Mouse (Mus musculus) CD4-positive, CD25-positive, alpha-beta regulatory T cell, adult 2 months (primary cell): ENCODE measurements at regions not wholly inside any gene's neighbourhood (a gene's known extent, or its start where the extent isn't known, plus 50 kb on each side); places are given as distances from the start of the nearest gene placed in this dataset.

Experiments used
- DNase-seq: peaks from one replicate; pipeline ENCODE4 v3.0.0-alpha.2; 2012; ENCODE audit warnings: low read depth, low spot score

GRCm38 (mm10) chr7:137879296-137879695 is 441.9 kb downstream of the Glrx3 start:
- DNase-seq, result no peak

- no peak for DNase-seq
Measured at GRCm38 (mm10) chr7:137882876-137883275, 445.5 kb downstream of the Glrx3 start.

GRCm38 (mm10) chr7:137883701-137884100 is 446.3 kb downstream of the Glrx3 start:
- DNase-seq, result no peak

- DNase-seq, result no peak
Measured at GRCm38 (mm10) chr7:137885146-137885545, 447.7 kb downstream of the Glrx3 start.

- DNase-seq, result no peak
Measured at GRCm38 (mm10) chr7:137888731-137889130, 451.3 kb downstream of the Glrx3 start.

GRCm38 (mm10) chr7:137906424-137907060 is 469.1 kb downstream of the Glrx3 start:
- no peak for DNase-seq

- DNase-seq, result no peak
Measured at GRCm38 (mm10) chr7:137909456-137909855, 472.0 kb downstream of the Glrx3 start.

GRCm38 (mm10) chr7:137913551-137914105 is 476.2 kb downstream of the Glrx3 start:
- DNase-seq, result no peak

- DNase-seq, result no peak
Measured at GRCm38 (mm10) chr7:137914506-137914905, 477.1 kb downstream of the Glrx3 start.

- no peak for DNase-seq
Measured at GRCm38 (mm10) chr7:137916351-137916750, 478.9 kb downstream of the Glrx3 start.

- DNase-seq, result no peak
Measured at GRCm38 (mm10) chr7:137924464-137925167, 472.9 kb downstream of the Tcerg1l start.

GRCm38 (mm10) chr7:137925656-137926055 is 471.9 kb downstream of the Tcerg1l start:
- no peak for DNase-seq

- DNase-seq, result no peak
Measured at GRCm38 (mm10) chr7:137927371-137927770, 470.2 kb downstream of the Tcerg1l start.

- no peak for DNase-seq
Measured at GRCm38 (mm10) chr7:137930200-137930599, 467.3 kb downstream of the Tcerg1l start.

GRCm38 (mm10) chr7:137935896-137936295 is 461.6 kb downstream of the Tcerg1l start:
- no peak for DNase-seq

- DNase-seq, result no peak
Measured at GRCm38 (mm10) chr7:137939116-137939515, 458.4 kb downstream of the Tcerg1l start.

- no peak for DNase-seq
Measured at GRCm38 (mm10) chr7:137940084-137940483, 457.4 kb downstream of the Tcerg1l start.

GRCm38 (mm10) chr7:137944991-137945390 is 452.5 kb downstream of the Tcerg1l start:
- no peak for DNase-seq

- no peak for DNase-seq
Measured at GRCm38 (mm10) chr7:137947424-137947823, 450.1 kb downstream of the Tcerg1l start.

GRCm38 (mm10) chr7:137957354-137957753 is 440.2 kb downstream of the Tcerg1l start:
- DNase-seq, result no peak

- DNase-seq, result no peak
Measured at GRCm38 (mm10) chr7:137957848-137958247, 439.7 kb downstream of the Tcerg1l start.

GRCm38 (mm10) chr7:137963470-137964095 is 433.9 kb downstream of the Tcerg1l start:
- DNase-seq, result no peak
